Mouse (Mus musculus): ENCODE measurements around the gene Acy3.
"Not testable (repeated sequence)": the region's sequence is repeated elsewhere in the genome, so short reads cannot be mapped to it uniquely, and the experiment has no call there.

Acy3 gene

DNA sequence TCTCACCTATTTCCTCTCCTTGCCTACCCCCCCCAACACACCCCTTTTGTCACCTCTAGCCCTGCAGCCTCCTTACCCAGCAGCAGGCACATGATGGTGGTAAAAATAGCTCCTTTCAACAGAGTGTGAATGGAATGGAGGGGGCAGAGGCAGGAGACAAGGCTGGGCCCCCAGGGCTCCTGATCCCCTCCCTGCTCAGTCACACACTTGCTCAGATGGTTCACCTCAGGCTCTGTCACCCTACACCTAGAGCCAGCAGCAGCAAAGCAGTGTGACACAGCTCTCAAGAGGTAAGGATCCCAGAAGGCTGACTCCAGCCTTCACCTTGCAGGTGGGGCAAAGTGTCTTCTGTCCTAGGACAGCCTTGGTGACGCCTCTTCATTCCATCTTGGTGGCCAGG lies 16.7 kb downstream of the Acy3 start, which contains the start of gene Doc2g:
Doc2g (plus strand) TSS at position 202 of the 400 bp plus-strand sequence.
- DNase-seq (ENCODE audit: low read depth, low spot score): no peak

DNA sequence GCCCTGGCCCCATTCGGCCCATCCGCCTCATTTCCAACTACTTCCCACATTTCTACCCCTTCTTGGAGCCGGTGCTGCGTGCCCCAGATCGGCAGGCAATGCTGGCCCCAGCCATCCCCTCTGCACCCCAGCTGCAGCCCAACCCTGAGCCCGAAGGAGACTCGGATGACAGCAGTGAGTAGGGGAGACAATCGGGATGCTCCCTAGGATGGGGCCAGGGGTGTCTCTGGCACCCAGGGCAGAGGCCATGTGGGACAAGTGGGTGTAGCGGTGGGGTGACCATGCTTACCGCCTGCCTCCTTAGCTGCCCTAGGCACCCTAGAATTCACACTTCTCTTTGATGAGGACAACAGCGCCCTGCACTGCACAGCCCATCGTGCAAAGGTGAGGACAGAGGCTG lies 17.3 kb downstream of the Acy3 start:
- no peak for DNase-seq (ENCODE audit: low read depth, low spot score)

- no peak for DNase-seq (ENCODE audit: low read depth, low spot score)
Measured at GRCm38 (mm10) chr19:4004331-4004730, 18.0 kb downstream of the Acy3 start.

DNA sequence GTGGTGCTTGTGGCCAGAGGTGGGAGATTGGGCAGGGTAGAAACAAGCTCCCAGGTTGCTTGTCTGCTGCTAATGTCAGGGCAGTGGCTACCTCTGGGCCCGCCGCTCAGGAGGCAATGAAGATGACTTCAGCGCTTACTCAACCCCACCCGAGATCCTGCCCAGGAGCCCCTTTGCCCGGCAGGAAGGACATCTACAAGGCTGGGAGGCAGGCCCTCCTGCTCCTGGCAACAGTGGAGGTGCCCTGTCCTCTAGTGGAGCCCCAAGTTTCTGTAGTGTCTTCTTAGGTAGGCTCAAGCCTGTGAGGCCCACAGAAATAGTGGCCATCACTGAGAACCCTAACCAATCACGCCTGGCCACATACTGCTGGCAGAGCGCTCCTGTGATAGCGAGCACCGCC lies 18.7 kb downstream of the Acy3 start:
- DNase-seq (ENCODE audit: low read depth, low spot score): no peak

- DNase-seq (ENCODE audit: low read depth, low spot score): no peak
Measured at GRCm38 (mm10) chr19:4005971-4006370, 19.6 kb downstream of the Acy3 start.

GRCm38 (mm10) chr19:4011086-4011485 lies 24.7 kb downstream of the Acy3 start:
- DNase-seq (ENCODE audit: low read depth, low spot score): no peak

DNA sequence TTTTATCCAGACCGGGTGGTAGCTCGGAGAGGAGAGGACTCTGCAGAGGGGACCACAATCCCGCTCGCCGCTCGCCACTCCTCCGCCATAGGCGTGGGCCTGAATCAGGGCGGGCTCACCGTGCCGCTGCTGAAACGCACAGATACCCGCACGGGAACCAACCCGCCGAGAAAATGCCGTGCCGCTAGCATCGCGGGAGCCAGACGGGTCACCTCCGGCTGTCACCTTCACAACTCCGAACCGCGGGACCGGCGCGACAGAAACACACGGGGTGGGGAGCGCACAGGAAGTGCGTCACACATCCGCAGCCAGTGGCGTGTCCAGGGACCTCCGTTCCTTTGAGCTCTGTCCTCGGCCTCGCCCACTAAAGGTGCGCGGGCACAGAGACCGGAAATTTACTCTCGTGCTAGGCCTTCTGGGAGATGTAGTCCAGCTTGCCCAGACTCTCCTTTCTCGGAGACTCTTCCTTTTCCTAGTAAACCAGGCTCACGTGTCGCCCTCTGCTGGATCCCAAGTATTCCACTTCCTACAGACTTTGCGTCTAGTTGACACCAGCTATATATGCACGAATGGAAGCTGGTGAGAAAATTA lies 26.2 kb downstream of the Acy3 start, which contains the start of gene Ndufv1:
Ndufv1 (minus strand) TSS at position 375 of the 591 bp plus-strand sequence.
- DNase-seq (ENCODE audit: low read depth, low spot score): peak; percentile 99

DNA sequence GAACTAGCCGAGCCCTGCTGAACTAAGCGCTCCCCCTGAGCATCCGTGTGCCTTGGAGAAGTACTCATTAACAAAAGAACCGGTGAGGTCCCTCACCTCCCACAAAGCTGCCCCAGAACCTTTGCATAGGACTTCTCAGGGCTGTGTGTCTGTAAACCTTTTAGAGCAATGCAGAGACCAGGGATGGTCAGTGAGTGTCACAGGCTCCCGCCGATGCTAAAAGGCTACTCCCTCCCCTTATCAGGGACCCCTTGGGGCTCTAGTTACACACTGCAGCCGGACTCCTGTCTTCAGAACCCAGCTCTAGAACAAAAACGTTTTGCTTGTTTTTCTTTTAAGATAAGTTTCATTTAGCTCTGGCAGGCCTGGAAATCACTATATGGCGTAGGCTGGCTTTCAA lies 26.7 kb downstream of the Acy3 start:
- no peak for DNase-seq (ENCODE audit: low read depth, low spot score)

GRCm38 (mm10) chr19:4014802-4015201 lies 28.4 kb downstream of the Acy3 start:
- DNase-seq (ENCODE audit: low read depth, low spot score): no peak

- DNase-seq (ENCODE audit: low read depth, low spot score): no peak
Measured at GRCm38 (mm10) chr19:4015635-4016034, 29.3 kb downstream of the Acy3 start.

- DNase-seq (ENCODE audit: low read depth, low spot score): no peak
Measured at GRCm38 (mm10) chr19:4017921-4018587, 31.7 kb downstream of the Acy3 start.

GRCm38 (mm10) chr19:4018743-4019583 lies 32.6 kb downstream of the Acy3 start:
- DNase-seq (ENCODE audit: low read depth, low spot score): peak; percentile 76

DNA sequence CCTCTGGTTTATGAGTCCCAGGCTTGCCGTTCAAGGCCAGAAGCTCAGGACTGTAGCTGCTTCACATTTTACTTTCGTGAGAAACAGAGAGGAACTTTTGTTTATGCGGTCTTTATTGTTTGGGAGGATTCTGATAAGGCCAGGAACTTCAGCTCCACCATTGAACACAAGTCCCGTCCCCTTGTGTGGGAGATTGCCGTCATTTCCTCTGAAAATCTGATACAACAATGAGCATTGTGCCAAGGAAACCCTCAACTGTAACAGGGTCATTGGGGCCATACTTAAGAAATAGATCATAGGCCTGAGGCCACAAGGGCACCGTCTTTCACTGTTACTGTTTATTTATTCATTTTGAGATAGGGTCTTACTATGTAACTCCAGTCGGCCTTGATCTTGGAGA lies 36.8 kb downstream of the Acy3 start:
- DNase-seq (ENCODE audit: low read depth, low spot score): no peak

DNA sequence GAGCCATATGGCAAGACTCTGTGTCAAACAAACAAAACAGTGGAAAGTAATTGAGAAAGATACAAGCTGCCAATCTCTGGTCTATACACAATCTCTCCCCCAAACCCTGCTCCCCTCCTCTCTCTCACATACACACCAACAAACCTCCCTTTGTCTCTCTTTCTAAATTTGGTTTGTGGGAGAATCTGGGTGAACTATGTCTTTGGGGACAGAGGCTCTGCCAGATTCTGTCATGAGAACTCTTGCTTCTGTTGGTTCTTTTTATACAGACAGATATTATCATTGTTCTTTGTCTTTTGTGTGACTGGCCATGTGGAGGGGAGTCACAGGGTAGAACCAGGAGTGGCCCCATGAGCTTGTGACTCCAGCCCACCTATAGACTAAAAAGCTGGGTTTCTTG lies 41.2 kb downstream of the Acy3 start:
- DNase-seq (ENCODE audit: low read depth, low spot score): no peak

GRCm38 (mm10) chr19:4032668-4033067 lies 46.3 kb downstream of the Acy3 start:
- DNase-seq (ENCODE audit: low read depth, low spot score): no peak

- DNase-seq (ENCODE audit: low read depth, low spot score): no peak
Measured at GRCm38 (mm10) chr19:4033298-4033697, 46.9 kb downstream of the Acy3 start.

DNA sequence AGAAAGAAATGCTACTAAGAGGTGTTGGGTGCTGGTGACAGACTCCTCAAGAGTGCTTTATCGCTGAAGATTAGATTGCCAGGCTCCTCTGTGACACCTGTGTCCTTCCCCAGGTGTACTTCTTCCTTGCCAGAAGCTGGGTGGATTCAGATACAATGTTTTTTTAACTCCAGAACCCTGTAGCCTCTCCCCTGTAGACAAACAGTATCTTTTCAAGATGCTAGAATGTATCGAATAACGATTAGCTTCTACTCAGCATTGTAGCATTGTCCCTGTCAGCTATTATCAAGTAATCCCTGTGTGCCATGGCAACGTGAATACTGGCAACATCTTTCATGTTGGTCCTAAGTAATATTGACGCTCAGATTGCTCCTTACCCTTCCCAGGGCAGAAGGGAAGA lies 47.4 kb downstream of the Acy3 start:
- no peak for DNase-seq (ENCODE audit: low read depth, low spot score)

GRCm38 (mm10) chr19:4036327-4037045 lies 50.1 kb downstream of the Acy3 start:
- DNase-seq (ENCODE audit: low read depth, low spot score): no peak

GRCm38 (mm10) chr19:4037154-4037787 lies 50.9 kb downstream of the Acy3 start:
- DNase-seq (ENCODE audit: low read depth, low spot score): not testable (repeated sequence)

DNA sequence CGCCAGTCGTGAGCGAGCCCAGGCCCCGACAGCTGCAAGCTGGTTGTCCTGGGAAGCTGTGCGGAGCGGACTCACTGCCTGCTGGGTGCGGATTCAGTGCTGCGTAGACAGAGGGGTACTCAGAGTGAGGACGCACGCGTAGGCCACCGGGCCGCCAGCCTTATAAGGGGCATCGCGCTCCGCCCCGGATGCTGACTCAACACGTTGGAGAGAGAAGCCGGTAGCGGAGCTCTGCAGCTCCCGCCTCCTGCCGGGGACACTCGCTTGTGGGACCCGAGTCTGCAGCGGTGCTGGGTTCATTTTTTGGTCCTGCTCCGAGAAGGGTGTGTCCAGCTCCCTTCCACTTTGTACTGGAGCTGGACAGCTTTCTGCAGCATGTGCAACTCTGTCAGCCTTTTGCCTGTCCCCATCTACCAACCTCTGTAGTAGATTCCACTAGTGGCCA lies 51.4 kb downstream of the Acy3 start, which contains the start of gene Gstp1:
Gstp1 (minus strand) TSS at position 198 of the 445 bp plus-strand sequence.
- DNase-seq (ENCODE audit: low read depth, low spot score): peak; percentile 88

All from forelimb bud, embryonic 11.5 days (tissue).